Mouse (Mus musculus) embryonic facial prominence, embryonic 11.5 days (tissue): Measurements from ENCODE around the gene Rhox3g. TPM values are rescaled to one million over a fixed set of nuclear protein-coding genes. Genes with fewer than 3 reads are reported as not detected.

ENCODE experiments used
- polyA plus RNA-seq: library from polyadenylated mRNA; unstranded; fragments of >200 nt; fragmentation: Nextera tagmentation; extraction: Ambion mirVana; gene quantifications from 2 replicates; pipeline ENCODE4 v1.2.1, GENCODE M21; 2014

Rhox3g gene
- polyA plus RNA-seq, 1 experiment from 2014 or later = not detected

Other genes starting within 250 kb of the Rhox3g start
- gene Rhox3a2, start 248.6 kb downstream of the Rhox3g start, polyA plus RNA-seq = not detected in 2 replicates
- gene Rhox4a2, start 237.8 kb downstream of the Rhox3g start, polyA plus RNA-seq = 1.4 and 2.2 TPM in 2 replicates
- gene Rhox2b, start 216.5 kb downstream of the Rhox3g start, polyA plus RNA-seq = not detected in 2 replicates
- gene Rhox4b, start 196.1 kb downstream of the Rhox3g start, polyA plus RNA-seq = 0.85 and 0.86 TPM in 2 replicates
- 1.00 and 1.2 TPM in 2 replicates for gene Rhox2c, start 174.9 kb downstream of the Rhox3g start, polyA plus RNA-seq
- gene Rhox3c, start 170.0 kb downstream of the Rhox3g start, polyA plus RNA-seq = not detected in 2 replicates
- not detected in 2 replicates for gene Rhox4c, start 148.3 kb downstream of the Rhox3g start, polyA plus RNA-seq
- gene Rhox2d, start 135.2 kb downstream of the Rhox3g start, polyA plus RNA-seq = 0.43 TPM in 1 of 2 replicates, not detected in the other
- gene Rhox4d, start 114.3 kb downstream of the Rhox3g start, polyA plus RNA-seq = not detected in 2 replicates
- not detected in 2 replicates for gene Rhox2e, start 98.2 kb downstream of the Rhox3g start, polyA plus RNA-seq
- not detected in 2 replicates for gene Rhox3e, start 86.6 kb downstream of the Rhox3g start, polyA plus RNA-seq
- gene Rhox4e, start 71.2 kb downstream of the Rhox3g start, polyA plus RNA-seq = 0.24 TPM in 1 of 2 replicates, not detected in the other
- 0.38 and 0.98 TPM in 2 replicates for gene Rhox2f, start 57.2 kb downstream of the Rhox3g start, polyA plus RNA-seq
- gene Rhox3f, start 47.6 kb downstream of the Rhox3g start, polyA plus RNA-seq = not detected in 2 replicates
- gene Rhox4f, start 20.9 kb downstream of the Rhox3g start, polyA plus RNA-seq = not detected in 2 replicates
- gene Rhox2g, start 14.9 kb upstream of the Rhox3g start, polyA plus RNA-seq = not detected in 2 replicates
- not detected in 2 replicates for gene Rhox4g, start 22.7 kb upstream of the Rhox3g start, polyA plus RNA-seq
- gene Rhox3h, start 40.2 kb upstream of the Rhox3g start, polyA plus RNA-seq = not detected in 2 replicates
- not detected in 2 replicates for gene Rhox2h, start 44.7 kb upstream of the Rhox3g start, polyA plus RNA-seq
- gene Rhox5, start 176.2 kb upstream of the Rhox3g start, polyA plus RNA-seq = 1.8 and 2.1 TPM in 2 replicates
- gene Rhox6, start 198.3 kb upstream of the Rhox3g start, polyA plus RNA-seq = not detected in 2 replicates
- not detected in 2 replicates for gene Rhox7a, start 203.1 kb upstream of the Rhox3g start, polyA plus RNA-seq